Mouse (Mus musculus) heart, adult 2 months (tissue): ENCODE measurements around the gene Ubl4b.
A peak's percentile ranks its signal among the peaks of the same experiment; 100 is the strongest.

Source experiments
- CTCF ChIP-seq: fragments of 200-600 bp; IDR thresholded peaks from 2 replicates; pipeline ENCODE4 v1.8.1; 2022; ENCODE audit warnings: antibody characterized with exemption, mild to moderate bottlenecking, moderate library complexity
- EP300 ChIP-seq: fragments of 200-500 bp; IDR thresholded peaks from 2 replicates; pipeline ENCODE4 v1.6.1; 2011; ENCODE audit warnings: low read depth, low read length, control low read depth; ENCODE audit not compliant: insufficient read depth
- POLR2A ChIP-seq: fragments of 200-500 bp; IDR thresholded peaks from 2 replicates; pipeline ENCODE4 v1.6.1; 2011; ENCODE audit warnings: mild to moderate bottlenecking, low read depth, low read length, control low read depth; ENCODE audit not compliant: insufficient read depth

DNA sequence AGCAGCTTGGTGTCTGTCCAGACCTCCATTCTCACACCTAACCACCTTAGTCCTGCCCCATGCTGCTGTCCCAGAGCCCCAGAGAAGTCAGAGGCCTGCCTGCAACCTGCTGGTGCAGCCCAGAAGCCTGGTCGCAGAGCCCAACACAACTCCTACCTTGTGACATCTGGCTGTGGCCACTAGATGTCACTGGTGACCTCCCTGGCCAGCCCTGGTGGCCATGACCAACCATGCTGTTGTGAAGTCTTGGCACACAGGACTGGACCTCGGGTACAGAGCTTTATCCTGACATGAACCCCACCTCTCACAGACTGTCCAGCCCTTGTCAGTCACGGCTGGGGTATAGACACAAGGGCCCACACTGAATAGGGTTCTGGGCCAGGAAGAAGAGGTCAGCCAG is 4.3 kb upstream of the Ubl4b start:
- no peak for TF ChIP-seq POLR2A
- peak; percentile 83; the same call in 1 of the 2 replicates for TF ChIP-seq EP300
- TF ChIP-seq CTCF: peak; percentile 94
